10 mouse cellular contexts compared by ENCODE assay signal in the genomic region with DNA sequence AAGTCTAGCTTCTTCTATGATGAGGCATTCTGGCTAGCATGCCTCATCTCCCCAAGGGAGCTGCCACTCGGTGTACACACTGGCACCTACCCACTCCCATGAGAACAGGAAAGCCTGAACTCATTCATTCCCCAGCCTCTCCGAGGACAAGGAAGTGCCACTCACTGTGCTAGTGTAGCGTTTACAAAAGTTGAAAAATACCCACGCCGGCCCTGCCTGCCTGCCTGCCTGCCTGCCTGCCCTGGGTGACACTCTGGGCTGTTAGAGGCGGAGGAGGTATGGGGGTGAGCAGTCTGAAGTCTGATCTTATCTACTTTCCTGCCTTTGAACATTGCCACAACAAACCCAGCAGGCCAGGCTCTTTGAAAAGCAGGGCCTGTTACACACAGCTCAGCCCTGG. TPM values are rescaled to one million over a fixed set of nuclear protein-coding genes. Genes with fewer than 3 reads are reported as not detected.
DNase-seq lines count a peak whose midpoint lies in the region; ATAC-seq lines count a peak whose summit lies in the region.
"Had no signal": no experiment of that assay in that cellular context is flagged by ENCODE, and none has a peak within 500 bp of the region (broad histone marks: within the 10 kb centered on the region; RNA-seq: fewer than 3 reads in every experiment).

No protein-coding gene starts in this region.

- no peaks in the 10 kb centered on the region for H3K27me3 ChIP-seq in heart, embryonic 16.5 days (ENCODE audit: control insufficient read depth, insufficient read depth, low read length)
- no peaks in the 10 kb centered on the region for H3K27me3 ChIP-seq in intestine, embryonic 16.5 days (replicated peaks; ENCODE audit: control insufficient read depth, insufficient read depth, low read length)
- H3K27me3 ChIP-seq in midbrain, embryonic 14.5 days (ENCODE audit: control insufficient read depth, insufficient read depth, low read length), result no peaks in the 10 kb centered on the region
- H3K27me3 ChIP-seq: Patski had no signal

- no peak overlapping the region for H3K4me3 ChIP-seq in heart, embryonic 16.5 days (ENCODE audit: low read length)
- no peak overlapping the region for H3K4me3 ChIP-seq in intestine, embryonic 16.5 days (ENCODE audit: low read length)
- no peak overlapping the region for H3K4me3 ChIP-seq in midbrain, embryonic 14.5 days (replicated peaks; ENCODE audit: low read depth, low read length)

- H3K27ac ChIP-seq in heart, embryonic 16.5 days (ENCODE audit: low read length), result peak overlapping the region; percentile 5
- no peak overlapping the region for H3K27ac ChIP-seq in intestine, embryonic 16.5 days (ENCODE audit: low read length)
- no peak overlapping the region for H3K27ac ChIP-seq in midbrain, embryonic 14.5 days (replicated peaks; ENCODE audit: low read depth, low read length)

- H3K9ac ChIP-seq in heart, embryonic 16.5 days (ENCODE audit: low read length), result peak overlapping the region; percentile 28; the same call in 1 of the 2 replicates
- peak overlapping the region; percentile 4; the same call in 1 of the 2 replicates for H3K9ac ChIP-seq in intestine, embryonic 16.5 days (ENCODE audit: low read depth, low read length)
- H3K9ac ChIP-seq in midbrain, embryonic 14.5 days (replicated peaks; ENCODE audit: low read length), result no peak overlapping the region

- H3K9me3 ChIP-seq in heart, embryonic 16.5 days (replicated peaks; ENCODE audit: control insufficient read depth, low read length), result no peaks in the 10 kb centered on the region
- H3K9me3 ChIP-seq in intestine, embryonic 16.5 days (ENCODE audit: control insufficient read depth, low read length), result no peaks in the 10 kb centered on the region
- H3K9me3 ChIP-seq in midbrain, embryonic 14.5 days (ENCODE audit: control insufficient read depth, low read length), result no peaks in the 10 kb centered on the region

- H3K4me1 ChIP-seq in heart, embryonic 16.5 days (ENCODE audit: control insufficient read depth, insufficient read depth, low read length), result peaks cover 88% of the 10 kb centered on the region
- H3K4me1 ChIP-seq in intestine, embryonic 16.5 days (ENCODE audit: control insufficient read depth, insufficient read depth, low read length), result peaks cover 56% of the 10 kb centered on the region
- no peaks in the 10 kb centered on the region for H3K4me1 ChIP-seq in midbrain, embryonic 14.5 days (ENCODE audit: control insufficient read depth, insufficient read depth, low read length)

- ATAC-seq in heart, embryonic 16.5 days (replicated peaks; ENCODE audit: extremely low read depth, insufficient read depth, low FRiP score), result 0 out of 2 replicates have a peak, but pooled peaks have one; percentile 9
- ATAC-seq in CD4-positive, CD25-positive, alpha-beta regulatory T cell, adult 4 months, result peak; percentile 77
- peak; percentile 34; the same call in 1 of the 2 replicates for ATAC-seq in intestine, embryonic 16.5 days
- no peak for ATAC-seq in midbrain, embryonic 14.5 days (ENCODE audit: low FRiP score, low TSS enrichment)
- ATAC-seq: forebrain, embryonic 14.5 days; Patski had no signal

- intact Hi-C loops in heart, postnatal 14 days (cut with DNase I), result no loop called here

- whole genome bisulfite sequencing in heart, embryonic 16.5 days, result 20% methylated on average over 6 of the region's 6 CpGs
- 38% methylated on average over 6 of the region's 6 CpGs for WGBS in intestine, embryonic 16.5 days
- 83% methylated on average over 6 of the region's 6 CpGs for whole genome bisulfite sequencing in midbrain, embryonic 14.5 days

- DNase-seq in heart, postnatal 14 days, result no peak
- peak; percentile 80 to 87 for DNase-seq in natural killer cell, adult 2 months (ENCODE audit: low spot score in 2 of 2)
- no peak for DNase-seq in cerebellum, adult 9-10 months
- no peak for DNase-seq in midbrain, embryonic 14.5 days
- no peak for DNase-seq in layer of hippocampus, postnatal 36 days

- no peak overlapping the region for H3K4me2 ChIP-seq in heart, embryonic 16.5 days (ENCODE audit: low read depth, low read length)
- no peak overlapping the region for H3K4me2 ChIP-seq in intestine, embryonic 16.5 days (ENCODE audit: low read depth, low read length)
- H3K4me2 ChIP-seq in midbrain, embryonic 14.5 days (ENCODE audit: low read length), result no peak overlapping the region

- no peaks in the 10 kb centered on the region for H3K36me3 ChIP-seq in heart, embryonic 16.5 days (ENCODE audit: control insufficient read depth, insufficient read depth)
- no peaks in the 10 kb centered on the region for H3K36me3 ChIP-seq in intestine, embryonic 16.5 days (ENCODE audit: control insufficient read depth, insufficient read depth, low read length)
- H3K36me3 ChIP-seq in midbrain, embryonic 14.5 days (ENCODE audit: control insufficient read depth, insufficient read depth, low read length), result no peaks in the 10 kb centered on the region

RNA-seq across cellular contexts. Expression of a gene that starts 37.1 kb away (rescaled TPM):
- 12.5 and 13.7 TPM in 2 replicates for polyA plus RNA-seq in heart, embryonic 16.5 days (2015; fragmentation: Nextera tagmentation; extraction: Ambion mirVana)
- 10 to 100 TPM; 13.2 to 14.8 TPM for total RNA-seq in heart, postnatal 14 days (2021)
- 10 to 100 TPM; 15.6 to 36.9 TPM for polyA plus RNA-seq in CD4-positive, CD25-positive, alpha-beta regulatory T cell, adult 4 months (2017; shearing (Covaris generic))
- polyA plus RNA-seq in intestine, embryonic 16.5 days (2015; fragmentation: Nextera tagmentation; extraction: Ambion mirVana), result 10.9 and 11.8 TPM in 2 replicates
- 4.9 and 7.7 TPM in 2 replicates for polyA plus RNA-seq in midbrain, embryonic 14.5 days (2014; fragmentation: Nextera tagmentation; extraction: Ambion mirVana)
- 10 to 100 TPM; 40.1 to 45.2 TPM for total RNA-seq in layer of hippocampus, postnatal 36 days (2021)

Comparison
In these comparisons a context has a peak if more than half of its experiments do, and no peak if none do; other contexts are left out.
1. DNase-seq: peak in natural killer cell, adult 2 months (2 of 2); none in heart, postnatal 14 days (0 of 2), cerebellum, adult 9-10 months (single experiment), midbrain, embryonic 14.5 days (single experiment) and layer of hippocampus, postnatal 36 days (0 of 2).